Mouse (Mus musculus) lung, adult 18-20 months (tissue): ENCODE measurements around the gene Jade1.

Experiments
- DNase-seq, 2 experiments: peaks; one replicate each; pipeline ENCODE4 v3.0.0; 2022; ENCODE audit warnings: mixed read lengths in 2 of 2

The Jade1 gene

GRCm38 (mm10) chr3:41601226-41602020 is 45.9 kb downstream of the Jade1 start:
- DNase-seq = no peak

GRCm38 (mm10) chr3:41602933-41603332 is 47.4 kb downstream of the Jade1 start:
- no peak for DNase-seq

GRCm38 (mm10) chr3:41603470-41604019 is 48.0 kb downstream of the Jade1 start:
- no peak for DNase-seq

- no peak for DNase-seq
Measured at GRCm38 (mm10) chr3:41604629-41605321, 49.2 kb downstream of the Jade1 start.

GRCm38 (mm10) chr3:41605601-41606329 is 50.2 kb downstream of the Jade1 start:
- DNase-seq = no peak

- no peak for DNase-seq
Measured at GRCm38 (mm10) chr3:41606330-41606664, 50.8 kb downstream of the Jade1 start.

GRCm38 (mm10) chr3:41607050-41607449 is 51.5 kb downstream of the Jade1 start:
- no peak for DNase-seq

- no peak for DNase-seq
Measured at GRCm38 (mm10) chr3:41607467-41607866, 51.9 kb downstream of the Jade1 start.

GRCm38 (mm10) chr3:41609071-41609470 is 53.5 kb downstream of the Jade1 start:
- DNase-seq = no peak

- no peak for DNase-seq
Measured at GRCm38 (mm10) chr3:41612211-41612610, 56.7 kb downstream of the Jade1 start.

- DNase-seq = no peak
Measured at GRCm38 (mm10) chr3:41613706-41614105, 58.2 kb downstream of the Jade1 start.

GRCm38 (mm10) chr3:41614230-41614985 is 58.9 kb downstream of the Jade1 start:
- no peak for DNase-seq

- no peak for DNase-seq
Measured at GRCm38 (mm10) chr3:41618036-41618435, 62.5 kb downstream of the Jade1 start.

GRCm38 (mm10) chr3:41618488-41618887 is 63.0 kb downstream of the Jade1 start:
- no peak for DNase-seq

- DNase-seq = no peak
Measured at GRCm38 (mm10) chr3:41620971-41621370, 65.4 kb downstream of the Jade1 start.

GRCm38 (mm10) chr3:41655642-41656041 is 100.1 kb downstream of the Jade1 start:
- DNase-seq = no peak
